Mouse (Mus musculus) splenic B cell, adult 2 months (primary cell): ENCODE data around the gene Ccdc6.

Experiments used
- DNase-seq: peaks from one replicate; pipeline ENCODE4 v3.0.0-alpha.2; 2011; ENCODE audit warnings: low read depth, low spot score
- H3K27me3 ChIP-seq: 2 replicates; pipeline ENCODE4 v1.6.1; 2012; ENCODE audit warnings: mild to moderate bottlenecking, low read length, moderate library complexity, mixed read lengths; ENCODE audit not compliant: control insufficient read depth, poor library complexity, insufficient read depth, severe bottlenecking
- H3K36me3 ChIP-seq: 2 replicates; pipeline ENCODE4 v1.6.1; 2012; ENCODE audit warnings: mild to moderate bottlenecking, low read length, moderate library complexity, mixed read lengths; ENCODE audit not compliant: control insufficient read depth, poor library complexity, insufficient read depth, severe bottlenecking

The Ccdc6 gene

DNA sequence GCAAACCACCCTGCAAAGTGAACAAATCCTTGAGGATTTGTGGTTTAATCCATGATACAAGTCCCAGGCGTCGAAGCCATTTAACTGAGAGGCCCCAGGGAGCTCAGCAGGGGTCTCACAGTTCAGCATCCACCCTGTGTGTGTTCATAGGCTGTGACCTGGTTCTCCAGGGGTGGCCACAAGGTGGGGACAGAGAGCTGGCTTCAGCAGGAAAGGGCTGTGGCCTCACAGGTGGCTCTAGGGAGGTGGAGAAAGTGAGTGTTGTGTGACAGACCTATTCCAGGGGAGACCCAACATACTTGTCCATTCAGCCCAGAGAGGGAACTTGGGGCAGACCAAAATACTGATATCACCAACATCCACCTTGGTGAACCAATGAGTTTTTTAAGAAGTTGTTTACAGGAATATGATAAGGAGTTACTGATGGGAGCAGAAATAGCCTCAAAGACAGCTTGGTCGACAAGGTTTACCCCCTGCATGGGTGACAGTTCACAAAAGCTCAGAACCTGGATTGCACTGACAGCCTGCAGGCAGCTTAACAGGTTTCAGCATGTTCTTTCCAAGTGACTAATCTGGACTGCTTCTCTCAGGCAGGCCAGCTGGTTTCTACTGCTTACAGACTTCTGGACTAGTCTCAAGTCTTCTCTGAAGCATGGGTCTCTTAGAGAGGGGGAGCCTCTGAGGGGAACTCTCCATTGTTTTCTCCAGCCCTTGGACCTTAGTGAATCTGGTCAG is 59.7 kb downstream of the Ccdc6 start:
- Histone ChIP-seq H3K27me3 (no peaks in the 10 kb centered on the region), H3K36me3 (no peaks in the 10 kb centered on the region; the same call in none of the 2 replicates)
- peak; percentile 60 for DNase-seq

- DNase-seq = no peak
- no peaks in the 10 kb centered on the region for H3K27me3 ChIP-seq
- H3K36me3 ChIP-seq = no peaks in the 10 kb centered on the region; the same call in none of the 2 replicates
These were observed 62.9 kb downstream of the Ccdc6 start for GRCm38 (mm10) chr10:70159651-70160320.

DNA sequence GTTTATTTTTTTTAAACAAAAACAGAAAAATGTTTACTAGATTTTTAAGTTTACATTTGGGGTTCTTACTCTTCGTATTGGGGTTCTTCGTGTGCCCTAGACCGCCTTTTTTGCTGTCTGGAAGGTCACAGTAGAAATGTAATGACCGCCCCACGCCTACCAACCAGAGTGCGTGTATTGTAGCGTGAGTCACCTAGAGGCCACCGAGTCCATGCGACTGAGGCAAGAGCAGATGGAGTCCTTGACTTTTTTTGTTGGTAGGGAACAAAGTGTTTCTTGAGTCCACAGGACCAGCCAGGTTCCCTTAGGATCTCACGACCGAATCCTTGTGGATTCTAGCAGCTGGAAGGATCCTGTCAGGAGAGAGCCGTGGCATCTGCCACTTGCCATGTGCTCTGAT is 63.9 kb downstream of the Ccdc6 start:
- DNase-seq = no peak
- no peaks in the 10 kb centered on the region for H3K27me3 ChIP-seq
- H3K36me3 ChIP-seq = no peaks in the 10 kb centered on the region; the same call in none of the 2 replicates

GRCm38 (mm10) chr10:70161504-70161903 is 64.6 kb downstream of the Ccdc6 start:
- H3K27me3 ChIP-seq = no peaks in the 10 kb centered on the region
- no peak for DNase-seq
- H3K36me3 ChIP-seq = no peaks in the 10 kb centered on the region; the same call in none of the 2 replicates

GRCm38 (mm10) chr10:70163681-70164080 is 66.8 kb downstream of the Ccdc6 start:
- no peaks in the 10 kb centered on the region for H3K27me3 ChIP-seq
- peaks cover 4% of the 10 kb centered on the region; the same call in 1 of the 2 replicates for H3K36me3 ChIP-seq
- no peak for DNase-seq

GRCm38 (mm10) chr10:70165877-70166276 is 69.0 kb downstream of the Ccdc6 start:
- DNase-seq = no peak
- Histone ChIP-seq H3K27me3 (no peaks in the 10 kb centered on the region), H3K36me3 (peaks cover 4% of the 10 kb centered on the region; the same call in 1 of the 2 replicates)

DNA sequence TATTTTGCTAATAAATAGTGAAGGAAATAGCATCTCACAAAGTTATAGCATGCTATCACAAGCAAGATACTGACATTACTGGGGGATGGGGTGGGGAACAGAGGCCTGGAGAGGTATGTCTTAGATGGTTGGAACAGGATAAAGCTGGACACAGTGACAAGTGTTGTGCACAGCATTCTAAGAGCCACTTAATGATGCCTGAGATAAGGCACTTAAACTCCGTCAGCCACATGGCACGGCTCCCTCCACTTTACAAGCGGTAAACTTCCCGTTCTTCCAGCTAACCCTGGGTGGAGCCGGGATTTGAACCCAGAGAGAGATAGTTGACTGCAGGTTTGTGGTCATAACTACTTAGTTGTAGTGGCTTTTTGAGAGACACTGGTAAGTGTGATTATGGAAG is 69.5 kb downstream of the Ccdc6 start:
- H3K36me3 ChIP-seq = peaks cover 4% of the 10 kb centered on the region; the same call in 1 of the 2 replicates
- no peak for DNase-seq
- no peaks in the 10 kb centered on the region for H3K27me3 ChIP-seq

DNA sequence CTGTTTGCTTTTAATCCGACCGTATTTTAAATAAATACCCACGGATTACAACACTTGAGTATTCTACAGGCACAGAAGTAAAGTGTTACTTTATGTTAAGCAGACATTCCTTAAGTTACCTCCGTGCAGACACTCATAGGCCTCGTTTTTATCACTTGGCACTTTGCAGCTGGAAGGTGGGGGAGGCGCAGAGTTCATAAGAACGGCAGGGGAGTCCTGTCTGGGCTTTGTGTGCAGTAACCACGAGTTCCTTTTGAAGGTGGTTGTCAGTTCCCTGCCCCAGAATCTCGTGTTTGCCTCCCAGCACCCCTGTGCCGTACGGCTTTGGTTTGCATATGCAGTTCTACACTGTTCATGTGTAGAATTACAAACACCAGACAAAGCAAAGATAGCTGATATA is 70.7 kb downstream of the Ccdc6 start:
- Histone ChIP-seq H3K36me3 (peaks cover 4% of the 10 kb centered on the region; the same call in 1 of the 2 replicates), H3K27me3 (no peaks in the 10 kb centered on the region)

DNA sequence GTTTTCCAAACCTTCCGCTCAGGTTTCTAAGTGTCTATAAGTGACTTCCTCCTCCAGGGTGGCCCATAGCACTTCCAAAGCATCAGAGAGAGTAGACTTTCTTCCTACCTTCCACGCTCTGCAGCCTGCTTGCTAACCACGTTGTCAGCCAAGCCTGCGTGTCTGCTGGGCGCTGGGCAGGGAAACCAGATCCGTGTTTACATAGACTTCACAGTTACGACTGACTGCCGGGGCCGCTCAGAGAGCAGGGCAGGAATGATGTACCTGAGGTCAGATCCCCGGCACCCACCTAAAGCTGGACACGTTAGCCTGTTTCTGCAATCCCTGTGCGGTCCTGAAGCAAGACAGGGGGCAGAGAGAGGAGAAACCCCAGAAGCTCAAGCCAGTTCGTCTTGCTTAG is 71.5 kb downstream of the Ccdc6 start:
- DNase-seq = no peak
- H3K27me3 ChIP-seq = no peaks in the 10 kb centered on the region
- peaks cover 4% of the 10 kb centered on the region; the same call in 1 of the 2 replicates for H3K36me3 ChIP-seq

More for the DNA sequence above, 70.7 kb downstream of the Ccdc6 start:
- DNase-seq = no peak

DNA sequence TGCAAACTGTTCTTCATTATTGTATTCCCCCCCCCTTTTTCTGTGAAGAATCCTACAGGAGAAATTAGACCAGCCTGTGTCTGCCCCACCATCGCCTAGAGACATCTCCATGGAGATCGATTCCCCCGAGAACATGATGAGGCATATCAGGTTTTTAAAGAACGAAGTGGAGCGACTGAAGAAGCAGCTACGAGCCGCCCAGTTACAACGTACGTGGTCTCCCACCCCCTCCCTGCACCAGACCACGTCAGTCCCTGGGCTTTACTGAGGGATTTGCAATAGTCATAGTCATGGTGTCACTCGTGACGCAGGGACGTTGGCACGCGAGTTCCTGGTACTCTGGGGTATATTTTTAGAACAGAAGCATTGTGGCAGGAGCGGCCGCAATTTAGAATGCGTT is 72.1 kb downstream of the Ccdc6 start:
- DNase-seq = no peak
- H3K36me3 ChIP-seq = peaks cover 4% of the 10 kb centered on the region; the same call in 1 of the 2 replicates
- no peaks in the 10 kb centered on the region for H3K27me3 ChIP-seq

DNA sequence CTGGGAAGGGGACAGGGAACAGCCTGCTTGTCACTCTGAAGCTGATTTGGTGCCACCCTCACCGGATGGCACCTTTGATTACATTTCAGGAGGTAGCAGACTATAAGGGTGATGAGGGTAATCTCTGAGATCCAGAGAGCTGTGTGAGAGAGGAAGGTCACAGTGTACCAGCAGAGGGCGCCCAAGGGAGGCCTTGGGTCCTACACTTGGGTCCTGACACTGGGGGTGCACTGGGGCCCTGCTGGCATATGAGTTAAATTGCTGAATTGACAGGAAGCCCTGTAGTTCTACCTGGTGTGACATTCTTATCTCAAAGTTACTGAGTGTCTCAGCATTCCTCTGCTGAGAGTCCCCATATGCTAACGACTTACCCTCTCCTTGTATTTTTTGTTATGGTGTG is 76.4 kb downstream of the Ccdc6 start:
- H3K27me3 ChIP-seq = no peaks in the 10 kb centered on the region
- H3K36me3 ChIP-seq = no peaks in the 10 kb centered on the region; the same call in none of the 2 replicates
- peak; percentile 75 for DNase-seq

DNA sequence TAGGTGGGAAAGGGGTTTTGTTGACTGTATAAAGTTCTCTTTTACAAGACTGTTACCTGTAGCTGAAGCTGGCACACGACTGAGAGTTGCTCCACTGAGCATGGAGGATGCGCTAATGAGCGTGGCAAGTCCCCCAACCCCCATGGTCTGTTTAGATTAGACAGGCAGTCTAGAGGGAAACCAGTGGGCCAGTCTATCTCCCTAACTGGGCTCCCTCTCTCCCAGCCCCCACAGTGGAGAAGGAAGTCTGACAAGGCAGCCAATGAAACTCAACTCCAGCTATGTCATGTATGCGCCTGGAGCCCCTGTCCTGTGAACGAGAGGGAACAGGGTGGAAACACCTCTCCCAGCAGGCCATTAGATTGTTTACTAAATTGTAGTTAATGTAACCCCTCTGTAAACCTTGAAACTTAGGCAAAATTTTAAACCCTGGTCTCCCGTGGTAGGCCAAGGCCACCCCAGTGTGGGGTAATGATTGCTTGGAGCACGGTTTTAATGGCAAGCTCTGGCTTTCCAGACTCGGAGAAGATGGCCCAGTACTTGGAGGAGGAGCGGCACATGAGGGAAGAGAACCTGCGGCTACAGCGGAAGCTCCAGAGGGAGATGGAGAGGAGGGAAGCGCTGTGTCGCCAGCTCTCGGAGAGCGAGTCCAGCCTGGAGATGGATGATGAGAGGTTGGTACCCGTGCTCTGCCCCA is 77.7 kb downstream of the Ccdc6 start:
- Histone ChIP-seq H3K27me3 (no peaks in the 10 kb centered on the region), H3K36me3 (no peaks in the 10 kb centered on the region; the same call in none of the 2 replicates)
- DNase-seq = no peak

GRCm38 (mm10) chr10:70180727-70181126 is 83.8 kb downstream of the Ccdc6 start:
- H3K27me3 ChIP-seq = no peaks in the 10 kb centered on the region
- H3K36me3 ChIP-seq = peaks cover 4% of the 10 kb centered on the region; the same call in 1 of the 2 replicates
- no peak for DNase-seq

GRCm38 (mm10) chr10:70181279-70181972 is 84.5 kb downstream of the Ccdc6 start:
- DNase-seq = no peak
- no peaks in the 10 kb centered on the region for H3K27me3 ChIP-seq
- H3K36me3 ChIP-seq = peaks cover 4% of the 10 kb centered on the region; the same call in 1 of the 2 replicates
